ENCODE assay signal across 22 mouse cellular contexts in genomic region chr1:72753211-72753610, GRCm38 (mm10). TPM values are rescaled to one million over a fixed set of nuclear protein-coding genes. Genes with fewer than 3 reads are reported as not detected.
"Had no signal": no experiment of that assay in that cellular context is flagged by ENCODE, and none has a peak within 500 bp of the region (broad histone marks: within the 10 kb centered on the region; RNA-seq: fewer than 3 reads in every experiment).

No protein-coding gene starts in this region.

- H3K4me1 ChIP-seq: stomach, embryonic 15.5 days had no signal

- H3K9ac ChIP-seq: limb, embryonic 13.5 days; liver, embryonic 14.5 days; lung, embryonic 14.5 days; midbrain, embryonic 12.5 days; neural tube, embryonic 13.5 days; stomach, embryonic 15.5 days had no signal

- DNase-seq: kidney, adult 18-20 months; kidney, postnatal 10 days; kidney, postnatal 4 days; left cerebral cortex, postnatal 4 days; lung, embryonic 14.5 days; right cerebral cortex, postnatal 14 days; thymus, adult 2 months; thymus, postnatal 4 days had no signal

- ATAC-seq: midbrain, embryonic 16.5 days had no signal

- H3K4me3 ChIP-seq: layer of hippocampus, adult 2 months; limb, embryonic 13.5 days; midbrain, embryonic 12.5 days; neural tube, embryonic 13.5 days; stomach, embryonic 15.5 days had no signal

- H3K9me3 ChIP-seq: limb, embryonic 13.5 days; midbrain, embryonic 12.5 days; neural tube, embryonic 13.5 days; stomach, embryonic 15.5 days had no signal

- H3K4me2 ChIP-seq: limb, embryonic 13.5 days; lung, embryonic 14.5 days; midbrain, embryonic 12.5 days; neural tube, embryonic 13.5 days; stomach, embryonic 15.5 days had no signal

- H3K27ac ChIP-seq: layer of hippocampus, adult 2 months; limb, embryonic 13.5 days; liver, embryonic 14.5 days; midbrain, embryonic 12.5 days; neural tube, embryonic 13.5 days; stomach, embryonic 15.5 days had no signal

- H3K27me3 ChIP-seq: limb, embryonic 13.5 days; midbrain, embryonic 12.5 days; neural tube, embryonic 13.5 days; stomach, embryonic 15.5 days had no signal

- H3K36me3 ChIP-seq: limb, embryonic 13.5 days; midbrain, embryonic 12.5 days; neural tube, embryonic 13.5 days; stomach, embryonic 15.5 days had no signal

RNA-seq across cellular contexts. Expression of gene Ankar, which starts 52.8 kb away (rescaled TPM):
- total RNA-seq: layer of hippocampus, adult 2 months; layer of hippocampus, postnatal 10 days; left cerebral cortex, adult 18-20 months; left cerebral cortex, postnatal 10 days; left cerebral cortex, postnatal 4 days; liver, adult 2 months; megakaryocyte-erythroid progenitor cell, adult 5-6 weeks had no signal
- polyA plus RNA-seq: kidney, embryonic 14.5 days; limb, embryonic 13.5 days; liver, adult 2 months; liver, embryonic 14.5 days; lung, embryonic 14.5 days; midbrain, embryonic 12.5 days; midbrain, embryonic 16.5 days; neural tube, embryonic 13.5 days; spleen, adult 2 months; stomach, embryonic 15.5 days; thymus, adult 2 months had no signal
